Mouse (Mus musculus): ENCODE measurements around the gene Plekhh2. TPM values are rescaled to one million over a fixed set of nuclear protein-coding genes. Genes with fewer than 3 reads are reported as not detected.
A peak's percentile ranks its signal among the peaks of the same experiment; 100 is the strongest.

Gene Plekhh2
- polyA plus RNA-seq, 1 experiment from 2014 or later = 8.0 TPM

DNA sequence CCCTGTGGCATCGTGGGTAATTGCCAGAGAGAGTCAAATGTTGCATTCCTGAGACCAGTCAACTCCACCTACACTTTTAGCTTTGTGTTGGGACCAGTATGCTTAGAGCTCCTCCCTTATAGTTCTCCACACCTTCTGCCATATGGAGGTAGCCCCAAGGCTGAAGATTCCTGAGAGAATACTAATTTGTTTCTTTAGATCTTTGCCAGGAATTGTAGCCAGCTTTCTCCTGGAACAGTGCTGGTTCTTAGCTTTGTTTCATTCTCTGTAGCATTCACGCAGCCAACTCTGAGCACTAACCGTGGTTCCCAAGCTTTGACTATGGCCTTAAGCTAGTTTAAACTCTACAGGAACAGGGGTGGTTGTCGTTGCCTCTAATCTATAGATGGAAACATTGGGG, 17.7 kb downstream of the Plekhh2 start:
- ATAC-seq (ENCODE audit: low read depth) = no peak

DNA sequence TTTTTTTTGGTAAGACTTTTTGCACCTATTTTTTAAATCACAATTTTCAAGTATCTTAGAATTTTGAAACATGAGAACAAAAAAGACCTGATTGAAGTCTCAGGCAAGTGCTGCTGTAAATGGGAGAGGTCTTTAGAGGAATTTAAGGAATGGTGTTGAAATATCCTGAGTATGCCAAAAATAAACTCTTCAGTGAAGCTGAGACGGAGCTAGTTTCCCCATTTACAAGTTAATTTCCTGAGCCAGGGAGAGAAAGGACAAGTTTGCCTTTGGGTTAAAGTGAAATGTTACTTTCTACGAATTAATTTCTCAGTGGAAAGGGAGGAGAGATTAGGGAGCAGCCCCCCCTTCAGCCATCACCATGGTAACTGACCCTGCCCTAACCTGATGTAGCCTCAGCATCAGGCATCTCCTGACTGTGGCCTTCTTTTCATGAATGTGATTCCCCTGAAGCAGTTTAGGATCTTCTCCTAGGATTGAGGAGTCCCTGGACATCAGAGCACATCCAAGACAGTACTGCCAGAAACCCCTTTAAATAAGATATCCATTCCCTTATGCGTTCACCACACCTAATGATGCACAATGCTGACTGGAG, 18.6 kb downstream of the Plekhh2 start:
- no peak overlapping the region for H3K4me3 ChIP-seq (ENCODE audit: low read depth, low read length)
- 45% methylated on average over 3 of the region's 3 CpGs for WGBS
- peak overlapping the region; percentile 72 for H3K27ac ChIP-seq (replicated peaks; ENCODE audit: low read depth, low read length)
- no peaks in the 10 kb centered on the region for H3K9me3 ChIP-seq (ENCODE audit: control insufficient read depth, low read length)
- no peak for ATAC-seq (ENCODE audit: low read depth)
- H3K36me3 ChIP-seq (ENCODE audit: control insufficient read depth, insufficient read depth, low read length) = 0 out of 2 replicates have a peak, but pooled peaks cover 4% of the 10 kb centered on the region
- DNase-seq (ENCODE audit: low spot score) = peak; percentile 24
- H3K9ac ChIP-seq (ENCODE audit: low read depth, low read length) = no peak overlapping the region
- peaks cover 17% of the 10 kb centered on the region for H3K4me1 ChIP-seq (ENCODE audit: control insufficient read depth, insufficient read depth, low read length)
- H3K4me2 ChIP-seq (ENCODE audit: low read depth, low read length) = no peak overlapping the region
- no peaks in the 10 kb centered on the region for H3K27me3 ChIP-seq (replicated peaks; ENCODE audit: control insufficient read depth, insufficient read depth, low read length)

More for the DNA sequence above, 17.7 kb downstream of the Plekhh2 start:
- Histone ChIP-seq H3K4me1 (ENCODE audit: control insufficient read depth, insufficient read depth, low read length) (peaks cover 17% of the 10 kb centered on the region), H3K9me3 (ENCODE audit: control insufficient read depth, low read length) (no peaks in the 10 kb centered on the region), H3K27me3 (replicated peaks; ENCODE audit: control insufficient read depth, insufficient read depth, low read length) (no peaks in the 10 kb centered on the region), H3K27ac (replicated peaks; ENCODE audit: low read depth, low read length) (0 out of 2 replicates have a peak overlapping the region, but pooled peaks have one; percentile 44), H3K4me2 (ENCODE audit: low read depth, low read length) (no peak overlapping the region), H3K9ac (ENCODE audit: low read depth, low read length) (no peak overlapping the region), H3K4me3 (ENCODE audit: low read depth, low read length) (no peak overlapping the region), H3K36me3 (ENCODE audit: control insufficient read depth, insufficient read depth, low read length) (no peaks in the 10 kb centered on the region)
- DNase-seq (ENCODE audit: low spot score) = peak; percentile 27
- WGBS = 55% methylated on average over 4 of the region's 4 CpGs

DNA sequence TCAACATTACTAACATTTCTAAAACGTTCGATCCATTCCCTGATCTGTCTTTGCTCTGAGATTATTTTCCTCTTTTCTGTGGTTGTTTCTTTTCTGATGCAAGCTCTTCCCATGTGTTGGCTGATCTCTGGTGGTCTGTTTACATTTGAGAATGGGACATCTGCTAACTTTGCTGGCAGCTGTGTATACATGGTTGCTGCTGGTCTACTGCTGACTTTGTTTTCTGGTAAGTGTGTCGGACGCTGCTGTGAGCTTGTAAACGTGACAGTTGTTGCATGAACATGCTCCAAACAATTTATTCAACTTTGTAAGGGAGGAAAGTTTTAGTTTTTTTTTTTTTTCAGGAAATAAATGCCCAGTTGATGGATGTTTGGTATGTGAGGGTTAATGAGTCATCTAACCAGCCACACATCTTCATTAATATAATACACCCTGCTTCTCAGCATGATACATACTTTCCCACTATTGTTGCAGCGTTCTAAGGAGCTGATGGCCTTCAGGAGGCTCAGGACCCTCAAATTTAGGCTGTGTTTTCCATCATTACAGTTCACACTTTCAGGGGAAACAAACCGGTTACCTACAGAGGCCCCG, 21.3 kb downstream of the Plekhh2 start:
- WGBS = 54% methylated on average over 8 of the region's 8 CpGs
- no peak; the same call in 1 of the 2 replicates for ATAC-seq (ENCODE audit: low read depth)
- H3K27ac ChIP-seq (replicated peaks; ENCODE audit: low read depth, low read length) = no peak overlapping the region
- peak; percentile 63 for DNase-seq (ENCODE audit: low spot score)
- no peaks in the 10 kb centered on the region for H3K27me3 ChIP-seq (replicated peaks; ENCODE audit: control insufficient read depth, insufficient read depth, low read length)
- H3K9ac ChIP-seq (ENCODE audit: low read depth, low read length) = no peak overlapping the region
- no peak overlapping the region for H3K4me3 ChIP-seq (ENCODE audit: low read depth, low read length)
- 0 out of 2 replicates have a peak, but pooled peaks cover 5% of the 10 kb centered on the region for H3K36me3 ChIP-seq (ENCODE audit: control insufficient read depth, insufficient read depth, low read length)
- no peaks in the 10 kb centered on the region for H3K9me3 ChIP-seq (ENCODE audit: control insufficient read depth, low read length)
- peaks cover 17% of the 10 kb centered on the region for H3K4me1 ChIP-seq (ENCODE audit: control insufficient read depth, insufficient read depth, low read length)
- no peak overlapping the region for H3K4me2 ChIP-seq (ENCODE audit: low read depth, low read length)

DNA sequence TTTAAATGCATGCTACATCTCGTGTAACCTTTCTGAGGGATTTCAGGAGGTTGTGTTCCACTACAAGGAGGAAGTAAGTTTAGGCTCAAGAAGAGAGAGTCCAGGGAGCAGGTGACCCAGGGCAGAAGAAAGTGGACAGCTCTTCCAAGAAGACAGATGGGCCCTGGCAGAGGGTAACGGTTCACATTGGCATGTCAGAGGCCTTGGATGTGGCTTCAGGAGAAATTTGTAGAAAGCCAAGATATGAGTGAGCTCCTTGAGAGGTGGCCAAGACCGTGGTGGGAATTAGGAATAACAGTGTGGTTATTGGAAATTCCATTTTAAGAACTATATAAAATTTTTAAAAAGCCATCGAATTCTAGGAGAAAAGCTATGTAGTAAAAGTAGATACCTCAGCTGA, 22.1 kb downstream of the Plekhh2 start:
- Histone ChIP-seq H3K36me3 (ENCODE audit: control insufficient read depth, insufficient read depth, low read length) (0 out of 2 replicates have a peak, but pooled peaks cover 5% of the 10 kb centered on the region), H3K4me2 (ENCODE audit: low read depth, low read length) (no peak overlapping the region), H3K4me1 (ENCODE audit: control insufficient read depth, insufficient read depth, low read length) (peaks cover 17% of the 10 kb centered on the region), H3K4me3 (ENCODE audit: low read depth, low read length) (no peak overlapping the region), H3K9ac (ENCODE audit: low read depth, low read length) (no peak overlapping the region), H3K27me3 (replicated peaks; ENCODE audit: control insufficient read depth, insufficient read depth, low read length) (no peaks in the 10 kb centered on the region), H3K9me3 (ENCODE audit: control insufficient read depth, low read length) (no peaks in the 10 kb centered on the region), H3K27ac (replicated peaks; ENCODE audit: low read depth, low read length) (no peak overlapping the region)
- ATAC-seq (ENCODE audit: low read depth) (no peak), DNase-seq (ENCODE audit: low spot score) (no peak)
- 71% methylated on average over 4 of the region's 4 CpGs for WGBS

DNA sequence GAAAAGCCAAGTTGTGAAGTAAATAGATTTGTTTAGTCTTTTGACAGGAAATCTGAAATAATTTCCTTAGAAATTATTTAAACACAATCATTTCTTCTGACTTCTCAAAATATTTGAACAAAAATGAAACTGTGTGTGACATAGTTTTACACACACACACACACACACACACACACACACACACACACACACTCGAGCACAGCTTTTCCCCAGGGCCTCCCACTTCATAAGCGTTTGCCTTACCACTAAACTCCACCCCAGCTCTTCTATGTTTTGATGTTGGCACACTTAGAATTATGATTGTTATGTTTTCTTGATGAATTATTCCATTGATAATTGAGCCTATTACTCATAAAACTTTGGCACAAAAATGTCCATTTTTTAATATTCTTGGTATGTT, 22.9 kb downstream of the Plekhh2 start:
- no peak overlapping the region for H3K4me2 ChIP-seq (ENCODE audit: low read depth, low read length)

DNA sequence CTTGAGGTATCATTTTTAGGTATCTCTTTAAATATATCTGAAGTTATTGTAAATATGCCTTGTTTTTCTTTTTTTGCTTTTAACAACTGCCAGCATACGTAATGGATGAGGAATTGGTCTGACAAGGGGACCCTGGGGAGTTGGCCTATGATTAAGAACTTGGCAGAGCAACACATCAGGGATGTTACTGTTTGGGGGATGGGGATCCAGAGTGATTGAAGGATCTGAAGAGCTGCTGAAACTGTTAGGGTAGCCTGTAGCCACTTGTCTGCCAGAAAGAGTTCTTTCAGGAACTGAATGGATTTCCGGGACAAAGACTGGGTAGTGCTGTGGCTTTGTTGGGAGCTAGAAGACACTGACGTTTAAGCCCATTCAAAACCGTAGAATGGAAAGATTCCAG, 23.5 kb downstream of the Plekhh2 start:
- DNase-seq (ENCODE audit: low spot score) (peak; percentile 36), ATAC-seq (ENCODE audit: low read depth) (no peak)
- no peaks in the 10 kb centered on the region for H3K27me3 ChIP-seq (replicated peaks; ENCODE audit: control insufficient read depth, insufficient read depth, low read length)
- no peak overlapping the region for H3K27ac ChIP-seq (replicated peaks; ENCODE audit: low read depth, low read length)
- peaks cover 7% of the 10 kb centered on the region for H3K4me1 ChIP-seq (ENCODE audit: control insufficient read depth, insufficient read depth, low read length)
- no peaks in the 10 kb centered on the region for H3K9me3 ChIP-seq (ENCODE audit: control insufficient read depth, low read length)
- 0 out of 2 replicates have a peak, but pooled peaks cover 5% of the 10 kb centered on the region for H3K36me3 ChIP-seq (ENCODE audit: control insufficient read depth, insufficient read depth, low read length)
- H3K4me2 ChIP-seq (ENCODE audit: low read depth, low read length) = no peak overlapping the region
- H3K4me3 ChIP-seq (ENCODE audit: low read depth, low read length) = no peak overlapping the region
- H3K9ac ChIP-seq (ENCODE audit: low read depth, low read length) = no peak overlapping the region
- 73% methylated on average over 4 of the region's 4 CpGs for WGBS

More for the DNA sequence above, 22.9 kb downstream of the Plekhh2 start:
- Histone ChIP-seq H3K27ac (replicated peaks; ENCODE audit: low read depth, low read length) (no peak overlapping the region), H3K27me3 (replicated peaks; ENCODE audit: control insufficient read depth, insufficient read depth, low read length) (no peaks in the 10 kb centered on the region), H3K9ac (ENCODE audit: low read depth, low read length) (no peak overlapping the region), H3K9me3 (ENCODE audit: control insufficient read depth, low read length) (no peaks in the 10 kb centered on the region), H3K4me3 (ENCODE audit: low read depth, low read length) (no peak overlapping the region), H3K4me1 (ENCODE audit: control insufficient read depth, insufficient read depth, low read length) (peaks cover 11% of the 10 kb centered on the region), H3K36me3 (ENCODE audit: control insufficient read depth, insufficient read depth, low read length) (0 out of 2 replicates have a peak, but pooled peaks cover 5% of the 10 kb centered on the region)
- ATAC-seq (ENCODE audit: low read depth) (no peak), DNase-seq (ENCODE audit: low spot score) (no peak)
- WGBS = 83% methylated on average over 2 of the region's 2 CpGs

DNA sequence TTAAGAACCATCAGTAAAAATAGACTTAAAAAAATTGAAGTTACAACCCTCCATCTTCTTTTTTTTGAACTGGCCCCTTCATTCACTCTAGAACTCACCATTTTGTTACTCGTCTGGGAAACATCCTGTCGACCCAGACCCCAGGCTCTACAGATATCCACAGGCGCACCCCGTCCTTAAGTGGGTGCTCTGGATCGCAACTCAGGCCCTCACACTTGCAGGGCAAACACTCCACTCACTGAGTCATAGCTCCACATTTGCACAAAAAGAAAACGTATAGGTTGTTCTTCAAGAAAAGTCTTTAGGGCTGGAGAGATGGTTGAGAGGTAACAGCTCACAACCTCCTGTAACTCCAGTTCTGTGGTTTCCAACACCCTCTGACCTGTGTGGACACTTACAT, 25.6 kb downstream of the Plekhh2 start:
- WGBS = 96% methylated on average over 6 of the region's 6 CpGs
- H3K9me3 ChIP-seq (ENCODE audit: control insufficient read depth, low read length) = no peaks in the 10 kb centered on the region
- H3K4me2 ChIP-seq (ENCODE audit: low read depth, low read length) = no peak overlapping the region
- H3K9ac ChIP-seq (ENCODE audit: low read depth, low read length) = no peak overlapping the region
- DNase-seq (ENCODE audit: low spot score) = no peak
- H3K27me3 ChIP-seq (replicated peaks; ENCODE audit: control insufficient read depth, insufficient read depth, low read length) = no peaks in the 10 kb centered on the region
- no peak overlapping the region for H3K4me3 ChIP-seq (ENCODE audit: low read depth, low read length)
- H3K27ac ChIP-seq (replicated peaks; ENCODE audit: low read depth, low read length) = no peak overlapping the region
- ATAC-seq (ENCODE audit: low read depth) = no peak
- H3K36me3 ChIP-seq (ENCODE audit: control insufficient read depth, insufficient read depth, low read length) = 0 out of 2 replicates have a peak, but pooled peaks cover 5% of the 10 kb centered on the region
- H3K4me1 ChIP-seq (ENCODE audit: control insufficient read depth, insufficient read depth, low read length) = no peaks in the 10 kb centered on the region

DNA sequence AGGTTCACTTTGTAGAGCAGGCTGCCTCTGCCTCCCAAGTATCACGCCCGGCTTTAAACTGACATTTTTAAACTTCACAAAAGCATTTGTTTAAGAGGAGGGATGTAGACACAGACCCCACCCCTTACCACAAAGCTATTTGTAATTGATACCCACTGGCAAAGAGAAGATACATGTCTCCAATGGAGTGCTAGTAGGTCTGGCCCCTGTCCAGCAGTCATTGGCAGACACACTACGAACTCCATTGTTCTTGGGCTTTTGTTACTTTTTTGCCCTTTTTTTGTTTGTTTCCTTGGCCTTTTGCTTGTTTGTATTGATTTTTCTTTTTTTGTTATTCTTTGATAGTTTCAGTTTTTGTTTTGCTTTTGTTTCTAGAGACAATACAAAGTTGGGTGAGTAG, 26.3 kb downstream of the Plekhh2 start:
- WGBS = 77% methylated on average over 3 of the region's 3 CpGs

DNA sequence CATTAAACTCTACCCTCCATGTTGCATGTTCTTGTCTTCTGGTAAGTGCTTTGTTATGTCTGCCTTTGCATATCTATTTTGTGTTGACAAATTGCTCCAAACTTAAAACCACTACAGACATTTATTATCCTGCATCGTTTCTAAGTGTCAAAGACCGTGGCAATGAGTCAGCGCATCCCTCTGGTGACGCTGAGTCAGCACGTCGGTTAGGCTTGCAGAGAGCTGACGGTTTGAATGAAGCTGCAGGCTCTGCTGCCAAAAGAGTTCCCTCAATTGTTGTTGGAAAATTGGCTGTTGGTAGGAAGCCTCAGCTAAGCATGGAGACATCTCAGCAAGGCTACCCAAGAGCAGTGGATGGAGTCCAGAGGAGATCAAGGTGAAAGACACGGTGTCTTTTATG, 28.9 kb downstream of the Plekhh2 start:
- Histone ChIP-seq H3K36me3 (ENCODE audit: control insufficient read depth, insufficient read depth, low read length) (peaks cover 13% of the 10 kb centered on the region; the same call in 1 of the 2 replicates), H3K9ac (ENCODE audit: low read depth, low read length) (no peak overlapping the region), H3K4me2 (ENCODE audit: low read depth, low read length) (no peak overlapping the region), H3K9me3 (ENCODE audit: control insufficient read depth, low read length) (no peaks in the 10 kb centered on the region), H3K27ac (replicated peaks; ENCODE audit: low read depth, low read length) (no peak overlapping the region), H3K4me3 (ENCODE audit: low read depth, low read length) (no peak overlapping the region), H3K4me1 (ENCODE audit: control insufficient read depth, insufficient read depth, low read length) (no peaks in the 10 kb centered on the region), H3K27me3 (replicated peaks; ENCODE audit: control insufficient read depth, insufficient read depth, low read length) (no peaks in the 10 kb centered on the region)
- DNase-seq (ENCODE audit: low spot score) = no peak
- 84% methylated on average over 8 of the region's 8 CpGs for WGBS
- ATAC-seq (ENCODE audit: low read depth) = no peak

More for the DNA sequence above, 26.3 kb downstream of the Plekhh2 start:
- H3K36me3 ChIP-seq (ENCODE audit: control insufficient read depth, insufficient read depth, low read length) = peaks cover 10% of the 10 kb centered on the region; the same call in 1 of the 2 replicates
- no peak for ATAC-seq (ENCODE audit: low read depth)
- no peaks in the 10 kb centered on the region for H3K27me3 ChIP-seq (replicated peaks; ENCODE audit: control insufficient read depth, insufficient read depth, low read length)
- no peak overlapping the region for H3K9ac ChIP-seq (ENCODE audit: low read depth, low read length)
- no peak overlapping the region for H3K27ac ChIP-seq (replicated peaks; ENCODE audit: low read depth, low read length)
- no peaks in the 10 kb centered on the region for H3K9me3 ChIP-seq (ENCODE audit: control insufficient read depth, low read length)
- no peaks in the 10 kb centered on the region for H3K4me1 ChIP-seq (ENCODE audit: control insufficient read depth, insufficient read depth, low read length)
- H3K4me3 ChIP-seq (ENCODE audit: low read depth, low read length) = no peak overlapping the region
- peak; percentile 62 for DNase-seq (ENCODE audit: low spot score)
- no peak overlapping the region for H3K4me2 ChIP-seq (ENCODE audit: low read depth, low read length)
